Mouse (Mus musculus): ENCODE data around the gene Prss45.

The Prss45 gene

GRCm38 (mm10) chr9:110841438-110841837 is 7.0 kb downstream of the Prss45 start:
- no peak for TF ChIP-seq GATA4 (IDR thresholded peaks at IDR 0.05; ENCODE audit: insufficient replicate concordance, low read length)

- no peak for TF ChIP-seq GATA4 (IDR thresholded peaks at IDR 0.05; ENCODE audit: insufficient replicate concordance, low read length)
Measured at GRCm38 (mm10) chr9:110844206-110844605, 9.8 kb downstream of the Prss45 start, which contains the start of gene Prss46. TSS of gene Prss46 (plus strand) at chr9:110844506.

- TF ChIP-seq GATA4 (IDR thresholded peaks at IDR 0.05; ENCODE audit: insufficient replicate concordance, low read length) = no peak
Measured at GRCm38 (mm10) chr9:110849162-110849561, 14.8 kb downstream of the Prss45 start.

- TF ChIP-seq GATA4 (IDR thresholded peaks at IDR 0.05; ENCODE audit: insufficient replicate concordance, low read length) = no peak
Measured at GRCm38 (mm10) chr9:110855903-110856302, 21.5 kb downstream of the Prss45 start.

- peak; percentile 63; the same call in 1 of the 2 replicates for TF ChIP-seq GATA4 (IDR thresholded peaks at IDR 0.05; ENCODE audit: insufficient replicate concordance, low read length)
Measured at GRCm38 (mm10) chr9:110856920-110857319, 22.5 kb downstream of the Prss45 start.

- no peak for TF ChIP-seq GATA4 (IDR thresholded peaks at IDR 0.05; ENCODE audit: insufficient replicate concordance, low read length)
Measured at GRCm38 (mm10) chr9:110857781-110858472, 23.5 kb downstream of the Prss45 start, which contains the start of gene Prss50. TSS of gene Prss50 (plus strand) at chr9:110857967.

- TF ChIP-seq GATA4 (IDR thresholded peaks at IDR 0.05; ENCODE audit: insufficient replicate concordance, low read length) = no peak
Measured at GRCm38 (mm10) chr9:110858523-110858922, 24.1 kb downstream of the Prss45 start.

GRCm38 (mm10) chr9:110858967-110859596 is 24.7 kb downstream of the Prss45 start:
- no peak for TF ChIP-seq GATA4 (IDR thresholded peaks at IDR 0.05; ENCODE audit: insufficient replicate concordance, low read length)

GRCm38 (mm10) chr9:110871030-110871429 is 36.6 kb downstream of the Prss45 start:
- TF ChIP-seq GATA4 (IDR thresholded peaks at IDR 0.05; ENCODE audit: insufficient replicate concordance, low read length) = no peak

GRCm38 (mm10) chr9:110873681-110874659 is 39.6 kb downstream of the Prss45 start:
- no peak for TF ChIP-seq GATA4 (IDR thresholded peaks at IDR 0.05; ENCODE audit: insufficient replicate concordance, low read length)

GRCm38 (mm10) chr9:110874660-110875191 is 40.3 kb downstream of the Prss45 start:
- TF ChIP-seq GATA4 (IDR thresholded peaks at IDR 0.05; ENCODE audit: insufficient replicate concordance, low read length) = no peak

GRCm38 (mm10) chr9:110875288-110875695 is 40.9 kb downstream of the Prss45 start:
- peak; percentile 31; the same call in 1 of the 2 replicates for TF ChIP-seq GATA4 (IDR thresholded peaks at IDR 0.05; ENCODE audit: insufficient replicate concordance, low read length)

GRCm38 (mm10) chr9:110877353-110877752 is 43.0 kb downstream of the Prss45 start:
- TF ChIP-seq GATA4 (IDR thresholded peaks at IDR 0.05; ENCODE audit: insufficient replicate concordance, low read length) = no peak

GRCm38 (mm10) chr9:110877888-110878287 is 43.5 kb downstream of the Prss45 start:
- TF ChIP-seq GATA4 (IDR thresholded peaks at IDR 0.05; ENCODE audit: insufficient replicate concordance, low read length) = peak; percentile 34; the same call in 1 of the 2 replicates
